Mouse (Mus musculus): ENCODE results near the gene St3gal3. TPM values are rescaled to one million over a fixed set of nuclear protein-coding genes. Genes with fewer than 3 reads are reported as not detected.

Gene St3gal3
- polyA plus RNA-seq, 1 experiment from 2014 or later: 14.1 TPM

Other genes starting within 250 kb of the St3gal3 start
- gene Atp6v0b, start 247.6 kb downstream of the St3gal3 start, polyA plus RNA-seq (2015; fragmentation: Nextera tagmentation; extraction: Ambion mirVana): 426 and 531 TPM in 2 replicates
- 29.8 and 30.1 TPM in 2 replicates for gene Dph2, start 242.9 kb downstream of the St3gal3 start, polyA plus RNA-seq (2015; fragmentation: Nextera tagmentation; extraction: Ambion mirVana)
- 74.3 and 79.9 TPM in 2 replicates for gene Ipo13, start 219.9 kb downstream of the St3gal3 start, polyA plus RNA-seq (2015; fragmentation: Nextera tagmentation; extraction: Ambion mirVana)
- 0.11 and 0.48 TPM in 2 replicates for gene Artn, start 205.2 kb downstream of the St3gal3 start, polyA plus RNA-seq (2015; fragmentation: Nextera tagmentation; extraction: Ambion mirVana)
- 61.5 and 65.7 TPM in 2 replicates for gene Kdm4a, start 45.1 kb upstream of the St3gal3 start, polyA plus RNA-seq (2015; fragmentation: Nextera tagmentation; extraction: Ambion mirVana)
- gene Ptprf, start 156.5 kb upstream of the St3gal3 start, polyA plus RNA-seq (2015; fragmentation: Nextera tagmentation; extraction: Ambion mirVana): 77.0 and 81.6 TPM in 2 replicates

Data from forebrain, embryonic 16.5 days (tissue).